15 mouse cellular contexts compared by ENCODE assay signal in the genomic region with DNA sequence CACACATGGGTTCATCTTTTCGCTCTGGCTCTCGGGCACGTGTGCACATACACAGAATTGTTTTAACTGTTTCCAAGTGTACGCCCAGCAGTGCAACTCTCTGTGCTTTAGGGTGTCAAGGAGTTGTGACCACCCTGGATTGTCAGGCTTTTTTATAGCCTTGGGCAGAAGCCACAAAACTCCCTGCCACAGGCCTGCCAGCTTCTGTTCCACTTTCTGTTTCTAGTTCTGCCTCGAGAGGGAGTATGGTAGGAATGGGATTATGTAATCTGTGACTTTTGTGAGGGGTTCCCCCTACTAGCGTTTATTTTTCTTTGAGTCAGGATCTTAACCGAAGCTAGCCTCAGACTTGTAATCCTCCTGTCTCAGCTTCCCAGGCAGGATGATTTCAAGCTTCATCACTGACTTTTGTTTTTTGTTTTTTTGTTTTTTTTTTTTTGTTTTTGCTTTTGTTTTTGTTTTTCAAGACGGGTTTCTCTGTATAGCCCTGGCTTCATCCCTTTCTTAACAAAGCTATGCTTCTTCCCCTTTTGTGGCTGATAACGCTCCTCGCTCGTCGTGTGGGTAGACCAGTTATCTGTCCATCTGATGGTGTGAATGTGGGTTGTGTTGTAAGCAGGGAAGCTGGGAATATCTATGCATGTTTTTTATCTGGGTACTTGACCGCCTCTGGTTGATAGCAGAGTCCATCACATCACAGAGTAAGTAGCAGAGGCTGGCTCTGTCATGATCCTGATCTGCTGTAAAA. TPM values are rescaled to one million over a fixed set of nuclear protein-coding genes. Genes with fewer than 3 reads are reported as not detected.
DNase-seq lines count a peak whose midpoint lies in the region; ATAC-seq and TF ChIP-seq lines count a peak whose summit lies in the region.
"Had no signal": no experiment of that assay in that cellular context is flagged by ENCODE, and none has a peak within 500 bp of the region (broad histone marks: within the 10 kb centered on the region; RNA-seq: fewer than 3 reads in every experiment).

No protein-coding gene starts in this region.

- peak overlapping the region; percentile 27 for H3K4me2 ChIP-seq in liver, postnatal 0 days (ENCODE audit: low read depth, low read length)

- no peak for TF ChIP-seq EP300 in liver, postnatal 0 days (IDR thresholded peaks at IDR 0.05; ENCODE audit: low read depth)

- no peak overlapping the region for H3K9ac ChIP-seq in liver, postnatal 0 days (replicated peaks)
- H3K9ac ChIP-seq: liver, embryonic 14.5 days had no signal

- TF ChIP-seq POLR2A in bone marrow macrophage, adult 2 months (IDR thresholded peaks at IDR 0.05; ENCODE audit: borderline replicate concordance, low read depth, low read length): no peak

- no peak for TF ChIP-seq CTCF in bone marrow macrophage, adult 2 months (IDR thresholded peaks at IDR 0.05; ENCODE audit: low read depth, low read length)
- no peak for TF ChIP-seq CTCF in liver, postnatal 0 days (IDR thresholded peaks at IDR 0.05; ENCODE audit: low read depth)

- no peak for ATAC-seq in liver, postnatal 0 days
- ATAC-seq: forebrain, embryonic 16.5 days had no signal

- H3K4me1 ChIP-seq in bone marrow macrophage, adult 2 months (ENCODE audit: control insufficient read depth, insufficient read depth, low read length): peaks cover 13% of the 10 kb centered on the region
- no peaks in the 10 kb centered on the region for H3K4me1 ChIP-seq in liver, postnatal 0 days (ENCODE audit: insufficient read depth)
- 0 out of 2 replicates have a peak, but pooled peaks cover 3% of the 10 kb centered on the region for H3K4me1 ChIP-seq in hindbrain, embryonic 10.5 days (replicated peaks)

- no peaks in the 10 kb centered on the region for H3K9me3 ChIP-seq in liver, postnatal 0 days (ENCODE audit: low read length)
- H3K9me3 ChIP-seq in hindbrain, embryonic 10.5 days: peaks cover 3% of the 10 kb centered on the region; the same call in 1 of the 2 replicates

- H3K4me3 ChIP-seq in bone marrow macrophage, adult 2 months (ENCODE audit: insufficient read depth, low read length): peak overlapping the region; percentile 57
- H3K4me3 ChIP-seq in liver, postnatal 0 days (ENCODE audit: low read depth, low read length): no peak overlapping the region
- H3K4me3 ChIP-seq in hindbrain, embryonic 10.5 days: no peak overlapping the region
- H3K4me3 ChIP-seq: myocyte had no signal

- H3K27me3 ChIP-seq in liver, postnatal 0 days (ENCODE audit: insufficient read depth, low read length): no peaks in the 10 kb centered on the region
- H3K27me3 ChIP-seq in hindbrain, embryonic 10.5 days (ENCODE audit: insufficient read depth, poor library complexity, severe bottlenecking): peaks cover 3% of the 10 kb centered on the region; the same call in 1 of the 2 replicates

- peaks cover 63% of the 10 kb centered on the region for H3K36me3 ChIP-seq in liver, postnatal 0 days (replicated peaks; ENCODE audit: insufficient read depth, low read length)
- no peaks in the 10 kb centered on the region for H3K36me3 ChIP-seq in hindbrain, embryonic 10.5 days

- H3K27ac ChIP-seq in bone marrow macrophage, adult 2 months (ENCODE audit: insufficient read depth, low read depth, low read length): peak overlapping the region; percentile 68
- peak overlapping the region; percentile 34; the same call in 1 of the 2 replicates for H3K27ac ChIP-seq in liver, postnatal 0 days (ENCODE audit: low read depth)
- no peak overlapping the region for H3K27ac ChIP-seq in hindbrain, embryonic 10.5 days
- H3K27ac ChIP-seq: liver, embryonic 14.5 days had no signal

- 44% methylated on average over 13 of the region's 13 CpGs for WGBS in liver, postnatal 0 days (ENCODE audit: insufficient replicate concordance)
- WGBS in hindbrain, embryonic 10.5 days: 90% methylated on average over 13 of the region's 13 CpGs

- peak; percentile 47 for DNase-seq in lung, postnatal 36 days
- DNase-seq in lung, postnatal 4 days: no peak
- no peak for DNase-seq in liver, postnatal 0 days
- no peak for DNase-seq in ovary, postnatal 14 days (ENCODE audit: low spot score)
- DNase-seq in gastrocnemius, postnatal 4 days (ENCODE audit: low spot score in 2 of 2): no peak
- no peak for DNase-seq in hindbrain, embryonic 10.5 days (ENCODE audit: low spot score)
- DNase-seq: adrenal gland, postnatal 10 days; gastrocnemius, postnatal 10 days; kidney, postnatal 10 days; right cerebral cortex, postnatal 14 days had no signal

RNA-seq across cellular contexts. Expression of a gene that starts 28.6 kb away (rescaled TPM):
- polyA plus RNA-seq in bone marrow macrophage, adult 2 months (2012; ENCODE audit: insufficient read depth, insufficient read length, missing spikeins): 0.97 and 1.1 TPM in 2 replicates
- polyA plus RNA-seq in liver, postnatal 0 days (2015; fragmentation: Nextera tagmentation; extraction: Ambion mirVana): 0.80 and 0.91 TPM in 2 replicates
- total RNA-seq in gastrocnemius, postnatal 4 days (2021): 1 to 10 TPM; 1.1 to 1.3 TPM
- polyA plus RNA-seq in hindbrain, embryonic 10.5 days (2016; fragmentation: Nextera tagmentation; extraction: Ambion mirVana): 0.22 and 0.39 TPM in 2 replicates

RNA-seq across cellular contexts. Expression of a gene that starts 37.9 kb away (rescaled TPM):
- 59.1 and 65.3 TPM in 2 replicates for polyA plus RNA-seq in bone marrow macrophage, adult 2 months (2012; ENCODE audit: insufficient read depth, insufficient read length, missing spikeins)
- polyA plus RNA-seq in liver, postnatal 0 days (2015; fragmentation: Nextera tagmentation; extraction: Ambion mirVana): 139 and 140 TPM in 2 replicates
- 10 to 100 TPM; 52.0 to 67.5 TPM for total RNA-seq in gastrocnemius, postnatal 4 days (2021)
- 3.6 and 5.6 TPM in 2 replicates for polyA plus RNA-seq in hindbrain, embryonic 10.5 days (2016; fragmentation: Nextera tagmentation; extraction: Ambion mirVana)

RNA-seq across cellular contexts. Expression of a gene that starts 54.3 kb away (rescaled TPM):
- not detected in 2 replicates for polyA plus RNA-seq in bone marrow macrophage, adult 2 months (2012; ENCODE audit: insufficient read depth, insufficient read length, missing spikeins)
- polyA plus RNA-seq in liver, postnatal 0 days (2015; fragmentation: Nextera tagmentation; extraction: Ambion mirVana): 0.14 TPM in 1 of 2 replicates, not detected in the other
- not detected for total RNA-seq in gastrocnemius, postnatal 4 days (2021)
- polyA plus RNA-seq in hindbrain, embryonic 10.5 days (2016; fragmentation: Nextera tagmentation; extraction: Ambion mirVana): 1.8 and 4.8 TPM in 2 replicates
- total RNA-seq: heart, postnatal 10 days had no signal
- polyA plus RNA-seq: myocyte had no signal
